Mouse (Mus musculus) E14TG2a.4 (cell line): ENCODE results near the gene Crmp1.

Source experiments
- CTCF ChIP-seq: conservative IDR thresholded peaks from 2 replicates; pipeline ENCODE4 v1.5.1; 2014; ENCODE audit warnings: low read length
- POU5F1 ChIP-seq: IDR thresholded peaks from 2 replicates; pipeline ENCODE4 v1.6.1; 2014; ENCODE audit warnings: low read length, borderline replicate concordance

- TF ChIP-seq CTCF (no peak), POU5F1 (no peak)
These were observed 89.4 kb downstream of the Crmp1 start for GRCm38 (mm10) chr5:37331133-37331505.
